Mouse (Mus musculus) hindbrain, postnatal 0 days (tissue): Measurements from ENCODE around the gene Rhbdf2. TPM values are rescaled to one million over a fixed set of nuclear protein-coding genes. Genes with fewer than 3 reads are reported as not detected.

Experiments used
- ATAC-seq: fragments of 200-750 bp; cut with Nextera tagmentation; 2 replicates; pipeline ENCODE4 v1.8.0; 2017; ENCODE audit warnings: mild to moderate bottlenecking, moderate TSS enrichment, moderate library complexity
- DNase-seq: peaks from one replicate; pipeline ENCODE4 v3.0.0-alpha.2; 2015; ENCODE audit warnings: low spot score
- H3K27ac ChIP-seq: fragments of 300-500 bp; sonication (generic); 2 replicates; pipeline ENCODE4 v1.5.1; 2014; ENCODE audit warnings: mild to moderate bottlenecking
- H3K27me3 ChIP-seq: fragments of 300-500 bp; sonication (generic); 2 replicates; pipeline ENCODE4 v1.6.1; 2014; ENCODE audit warnings: low read length, mixed read lengths; ENCODE audit not compliant: insufficient read depth
- H3K36me3 ChIP-seq: fragments of 300-500 bp; sonication (generic); 2 replicates; pipeline ENCODE4 v1.6.1; 2014; ENCODE audit warnings: low read length, mixed read lengths; ENCODE audit not compliant: insufficient read depth
- H3K4me1 ChIP-seq: fragments of 300-500 bp; sonication (generic); 2 replicates; pipeline ENCODE4 v1.6.1; 2014; ENCODE audit warnings: antibody characterized with exemption, low read length, mixed read lengths; ENCODE audit not compliant: insufficient read depth
- H3K4me2 ChIP-seq: fragments of 300-500 bp; sonication (generic); 2 replicates; pipeline ENCODE4 v1.6.1; 2014; ENCODE audit warnings: low read depth, mild to moderate bottlenecking, low read length, moderate library complexity, mixed read lengths
- H3K4me3 ChIP-seq: fragments of 300-500 bp; sonication (generic); 2 replicates; pipeline ENCODE4 v1.5.1; 2014; ENCODE audit warnings: low read length
- H3K9ac ChIP-seq: fragments of 300-500 bp; sonication (generic); replicated peaks from 2 replicates; pipeline ENCODE4 v1.6.1; 2014; ENCODE audit warnings: mild to moderate bottlenecking, low read length, moderate library complexity, mixed read lengths
- H3K9me3 ChIP-seq: fragments of 300-500 bp; sonication (generic); 2 replicates; pipeline ENCODE4 v1.6.1; 2016; ENCODE audit warnings: low read length, mixed read lengths
- CTCF ChIP-seq: IDR thresholded peaks from 2 replicates; pipeline ENCODE4 v1.5.1; 2016; ENCODE audit warnings: antibody characterized with exemption, control low read depth, low read depth
- WGBS: fragments of 180-500 bp; shearing (Covaris S2); extraction: QIAGEN DNeasy Blood & Tissue Kit; methylation state at CpG from one replicate; pipeline ENCODE4 v1.1.7; 2014; 5-methylcytosine and 5-hydroxymethylcytosine counted together
- polyA plus RNA-seq: library from polyadenylated mRNA; unstranded; fragments of >200 nt; fragmentation: Nextera tagmentation; extraction: Ambion mirVana; gene quantifications from 2 replicates; pipeline ENCODE4 v1.2.1, GENCODE M21; 2015
- total RNA-seq: library from RNA; depleted of rRNA; stranded (reverse); fragments of >200 nt; gene quantifications from 2 replicates; pipeline ENCODE4 v1.2.3, GENCODE M21; 2014

Gene Rhbdf2
- total and polyA plus RNA-seq, 2 experiments from 2014 or later, result 1.6 to 3.8 TPM

DNA sequence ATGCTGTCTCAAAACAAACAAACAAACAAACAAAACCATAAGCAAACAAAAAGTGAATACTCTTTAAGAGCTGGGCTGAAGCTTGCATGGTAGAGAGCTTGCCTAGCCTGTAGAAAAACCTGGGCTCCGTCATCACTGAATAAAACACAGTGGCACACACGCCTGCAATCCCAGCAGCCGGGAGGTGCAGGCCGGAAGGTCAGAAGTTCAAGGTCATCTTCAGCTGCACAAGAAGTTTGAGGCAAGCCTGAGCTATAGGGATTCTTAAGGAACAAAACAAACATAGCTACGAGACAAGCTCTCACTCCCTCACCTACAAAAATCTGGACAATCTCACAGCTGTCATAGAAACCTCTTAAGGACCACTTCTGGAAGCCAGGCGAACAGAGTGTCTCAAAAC, 41.1 kb downstream of the Rhbdf2 start:
- Histone ChIP-seq H3K4me1 (no peaks in the 10 kb centered on the region), H3K4me2 (no peak overlapping the region), H3K9me3 (no peaks in the 10 kb centered on the region), H3K27ac (no peak overlapping the region), H3K4me3 (no peak overlapping the region), H3K27me3 (no peaks in the 10 kb centered on the region), H3K9ac (no peak overlapping the region), H3K36me3 (no peaks in the 10 kb centered on the region)
- no peak for DNase-seq
- ATAC-seq, result no peak
- WGBS, result 87% methylated on average over 6 of the region's 6 CpGs
- no peak for TF ChIP-seq CTCF

DNA sequence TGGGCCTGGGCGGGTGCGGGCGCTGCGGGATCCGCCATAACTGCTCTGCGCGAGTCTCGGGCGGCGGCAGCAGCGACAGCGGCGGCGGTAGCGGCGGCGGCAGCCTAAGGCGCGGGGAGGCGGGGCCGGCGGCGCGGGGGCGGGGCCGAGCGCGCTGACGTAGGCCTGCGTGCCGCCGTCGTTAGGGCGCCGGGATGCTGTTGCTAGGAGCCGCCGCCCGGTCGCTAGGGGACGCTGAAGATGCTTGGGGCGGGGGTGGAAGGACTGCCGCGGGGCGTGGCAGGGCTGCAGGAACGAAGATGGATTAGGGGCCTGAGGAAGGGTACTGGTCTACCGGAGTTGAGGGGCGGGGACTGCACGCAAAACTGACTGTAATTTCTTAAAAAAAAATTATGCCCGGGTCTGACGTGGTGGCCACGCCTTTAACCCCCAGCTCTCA, 45.4 kb downstream of the Rhbdf2 start, which contains the start of gene Ube2o:
Ube2o (minus strand) TSS at position 72 of the 439 bp plus-strand sequence.
- Histone ChIP-seq H3K27ac (peak within 1 kb of the TSS; percentile 92), H3K27me3 (no peaks in the 10 kb centered on the region), H3K4me1 (peaks cover 15% of the 10 kb centered on the region), H3K9ac (peak within 1 kb of the TSS; percentile 97), H3K36me3 (no peaks in the 10 kb centered on the region), H3K9me3 (no peaks in the 10 kb centered on the region), H3K4me3 (peak within 1 kb of the TSS; percentile 85), H3K4me2 (peak within 1 kb of the TSS; percentile 60)
- ATAC-seq, result peak; percentile 92
- 4% methylated on average over 39 of the region's 51 CpGs for whole genome bisulfite sequencing
- peak; percentile 94 for DNase-seq
- TF ChIP-seq CTCF, result peak; percentile 71

DNA sequence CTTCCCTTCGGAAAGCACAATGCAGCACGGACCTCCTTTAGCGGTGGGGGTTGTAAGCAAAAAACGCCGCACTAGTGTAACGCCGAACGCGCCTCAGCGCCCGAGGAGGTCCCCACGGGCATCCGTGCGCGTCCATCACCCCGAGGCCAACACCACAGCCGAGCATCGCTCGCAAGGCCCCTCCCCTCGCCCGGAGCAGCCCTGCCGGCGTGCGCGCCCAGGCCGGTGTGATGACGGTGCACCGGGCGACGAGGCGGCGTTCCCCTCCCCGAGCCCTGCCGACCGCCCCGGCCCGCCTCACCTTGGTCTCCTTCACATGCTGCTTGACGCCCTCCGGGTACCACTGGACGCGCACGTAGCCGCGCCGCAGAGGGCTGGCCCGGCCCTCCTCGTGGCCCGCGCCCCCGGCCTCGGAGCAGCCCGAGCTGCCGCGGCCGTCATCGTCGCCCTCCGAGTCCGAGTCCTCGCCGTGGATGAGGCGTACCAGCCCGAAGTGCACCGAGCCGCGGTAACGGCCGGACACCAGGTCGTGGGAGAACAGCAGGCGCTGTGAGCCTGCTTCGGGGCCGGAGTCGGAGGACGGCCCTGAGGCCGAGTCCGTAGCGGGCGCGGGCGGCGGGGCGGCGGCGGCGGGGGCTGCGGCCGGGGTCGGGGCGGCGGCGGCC, 46.0 kb downstream of the Rhbdf2 start:
- H3K36me3 ChIP-seq, result no peaks in the 10 kb centered on the region
- peak overlapping the region; percentile 85 for H3K4me3 ChIP-seq
- peak; percentile 65 for DNase-seq
- ATAC-seq, result peak; percentile 64
- peak overlapping the region; percentile 60 for H3K4me2 ChIP-seq
- peaks cover 15% of the 10 kb centered on the region for H3K4me1 ChIP-seq
- TF ChIP-seq CTCF, result no peak
- H3K9ac ChIP-seq, result peak overlapping the region; percentile 97
- WGBS, result 1% methylated on average over 83 of the region's 91 CpGs
- no peaks in the 10 kb centered on the region for H3K9me3 ChIP-seq
- no peaks in the 10 kb centered on the region for H3K27me3 ChIP-seq
- peak overlapping the region; percentile 92 for H3K27ac ChIP-seq

DNA sequence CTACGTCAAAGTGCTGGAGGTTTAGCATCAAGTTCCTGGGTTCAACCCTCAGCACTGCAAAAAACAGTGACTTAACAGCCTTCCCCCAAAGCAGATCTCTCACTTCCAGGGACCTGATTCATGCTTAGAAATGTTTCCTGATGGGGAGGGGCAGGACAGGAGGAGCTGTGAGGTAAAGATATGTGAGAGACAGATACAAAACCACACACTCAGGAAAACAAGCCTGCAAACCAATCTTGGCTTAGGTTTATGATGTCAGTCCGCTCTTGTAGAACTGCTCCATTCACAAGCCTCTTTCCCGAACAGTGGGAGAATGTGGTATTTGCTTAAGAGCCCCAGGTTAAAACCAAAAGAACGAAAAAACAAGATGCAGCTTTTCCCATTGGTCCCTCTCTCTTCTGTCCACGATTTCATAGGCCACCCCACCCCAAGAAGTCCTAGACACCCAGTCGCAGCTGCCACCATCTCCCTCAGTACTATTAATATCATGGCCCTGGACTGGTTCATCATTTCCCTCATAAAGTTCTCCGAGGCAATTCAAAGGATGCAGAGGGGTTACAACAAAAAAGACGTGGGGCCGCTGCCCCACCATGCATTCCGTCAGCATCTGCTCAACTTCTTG, 46.7 kb downstream of the Rhbdf2 start:
- ATAC-seq, result 0 out of 2 replicates have a peak, but pooled peaks have one; percentile 8
- no peaks in the 10 kb centered on the region for H3K27me3 ChIP-seq
- DNase-seq, result peak; percentile 18
- H3K4me2 ChIP-seq, result peak overlapping the region; percentile 60
- peak overlapping the region; percentile 92 for H3K27ac ChIP-seq
- peak overlapping the region; percentile 85 for H3K4me3 ChIP-seq
- peaks cover 18% of the 10 kb centered on the region for H3K4me1 ChIP-seq
- 17% methylated on average over 10 of the region's 10 CpGs for WGBS
- H3K9ac ChIP-seq, result peak overlapping the region; percentile 97
- no peaks in the 10 kb centered on the region for H3K36me3 ChIP-seq
- H3K9me3 ChIP-seq, result no peaks in the 10 kb centered on the region
- no peak for TF ChIP-seq CTCF

DNA sequence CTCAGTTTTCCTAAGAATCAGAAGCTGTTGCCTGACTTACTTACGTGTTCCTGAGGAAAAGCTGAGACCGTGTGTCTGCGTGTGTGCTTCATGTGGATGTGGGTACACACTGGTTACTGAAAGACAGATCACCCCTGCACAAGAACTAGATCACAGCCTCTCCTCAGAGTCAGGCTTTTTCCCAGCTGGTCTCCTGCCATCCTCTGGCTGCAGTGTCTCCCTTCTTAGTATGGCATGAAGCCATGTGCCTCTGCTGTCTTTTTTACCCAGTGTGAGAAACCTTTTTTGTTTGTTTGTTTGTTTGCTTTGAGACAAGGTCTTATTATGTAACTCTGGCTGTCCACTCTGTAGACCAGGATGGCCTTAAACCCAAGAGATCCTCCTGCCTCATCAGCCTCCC, 47.5 kb downstream of the Rhbdf2 start:
- WGBS, result 85% methylated on average over 3 of the region's 3 CpGs
- Histone ChIP-seq H3K27me3 (no peaks in the 10 kb centered on the region), H3K27ac (no peak overlapping the region), H3K36me3 (no peaks in the 10 kb centered on the region), H3K9ac (no peak overlapping the region), H3K4me1 (peaks cover 25% of the 10 kb centered on the region), H3K4me3 (0 out of 2 replicates have a peak overlapping the region, but pooled peaks have one; percentile 85), H3K4me2 (peak overlapping the region; percentile 60; the same call in 1 of the 2 replicates), H3K9me3 (no peaks in the 10 kb centered on the region)
- no peak for ATAC-seq
- TF ChIP-seq CTCF, result no peak
- DNase-seq, result peak; percentile 30

DNA sequence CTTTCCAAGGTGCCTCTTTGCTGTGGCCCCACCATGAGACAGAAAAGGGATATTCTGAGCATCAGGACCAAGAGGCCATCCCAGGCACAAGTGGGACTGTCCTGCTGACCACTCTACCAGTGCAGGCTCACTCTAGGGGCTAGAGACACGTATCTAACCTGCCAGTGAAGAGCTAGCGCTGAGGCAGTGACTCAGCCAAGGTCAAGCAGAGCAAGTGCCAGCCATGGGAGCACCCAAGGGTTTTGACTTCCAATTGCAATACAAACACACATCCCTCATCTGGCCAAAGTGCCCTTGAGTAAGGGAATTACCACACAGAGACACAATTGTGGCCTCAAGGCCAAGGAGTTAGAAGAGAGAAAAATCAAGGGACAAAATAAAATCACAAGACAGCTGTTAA, 51.4 kb downstream of the Rhbdf2 start:
- H3K9ac ChIP-seq, result no peak overlapping the region

More for the DNA sequence above, 51.4 kb downstream of the Rhbdf2 start:
- WGBS, result 71% methylated on average over 2 of the region's 2 CpGs
- ATAC-seq (no peak), DNase-seq (no peak)
- H3K27me3 ChIP-seq, result no peaks in the 10 kb centered on the region
- no peak overlapping the region for H3K4me2 ChIP-seq
- no peak overlapping the region for H3K27ac ChIP-seq
- TF ChIP-seq CTCF, result no peak
- H3K4me3 ChIP-seq, result no peak overlapping the region
- H3K9me3 ChIP-seq, result no peaks in the 10 kb centered on the region
- H3K4me1 ChIP-seq, result peaks cover 36% of the 10 kb centered on the region
- no peaks in the 10 kb centered on the region for H3K36me3 ChIP-seq
